Mouse (Mus musculus): ENCODE measurements at regions not wholly inside any gene's neighbourhood (a gene's known extent, or its start where the extent isn't known, plus 50 kb on each side); places are given as distances from the start of the nearest gene placed in this dataset.

- TF ChIP-seq CTCF (IDR thresholded peaks at IDR 0.05) (no peak), EP300 (IDR thresholded peaks at IDR 0.05; ENCODE audit: insufficient read depth, low read depth, low read length) (no peak), POLR2A (IDR thresholded peaks at IDR 0.05; ENCODE audit: insufficient read depth, low read depth, low read length) (no peak)
- Histone ChIP-seq H3K36me3 (ENCODE audit: control insufficient read depth, insufficient read depth, low read length) (no peaks in the 10 kb centered on the region), H3K9ac (ENCODE audit: low read depth, low read length) (no peak overlapping the region), H3K79me2 (replicated peaks; ENCODE audit: control insufficient read depth, insufficient read depth, low read length) (no peaks in the 10 kb centered on the region), H3K27me3 (ENCODE audit: control insufficient read depth, insufficient read depth, low read length) (no peaks in the 10 kb centered on the region), H3K4me3 (no peak overlapping the region), H3K4me1 (ENCODE audit: control insufficient read depth, insufficient read depth, low read length) (no peaks in the 10 kb centered on the region), H3K27ac (no peak overlapping the region)
- 86% methylated on average over 3 of the region's 3 CpGs for WGBS
- intact Hi-C loops (cut with DNase I) = no loop called here
- no peak for DNase-seq
Measured at GRCm38 (mm10) chr5:28873600-28874265, 322.1 kb upstream of the Rnf32 start.

GRCm38 (mm10) chr5:28859604-28860371 is 336.0 kb upstream of the Rnf32 start:
- TF ChIP-seq POLR2A (IDR thresholded peaks at IDR 0.05; ENCODE audit: insufficient read depth, low read depth, low read length) (no peak), EP300 (IDR thresholded peaks at IDR 0.05; ENCODE audit: insufficient read depth, low read depth, low read length) (no peak), CTCF (IDR thresholded peaks at IDR 0.05) (no peak)
- H3K4me1 ChIP-seq (ENCODE audit: control insufficient read depth, insufficient read depth, low read length) = no peaks in the 10 kb centered on the region
- no peak for DNase-seq
- H3K9ac ChIP-seq (ENCODE audit: low read depth, low read length) = no peak overlapping the region
- WGBS = 69% methylated on average over 9 of the region's 9 CpGs
- H3K4me3 ChIP-seq = no peak overlapping the region
- no peaks in the 10 kb centered on the region for H3K36me3 ChIP-seq (ENCODE audit: control insufficient read depth, insufficient read depth, low read length)
- H3K27me3 ChIP-seq (ENCODE audit: control insufficient read depth, insufficient read depth, low read length) = no peaks in the 10 kb centered on the region
- H3K79me2 ChIP-seq (replicated peaks; ENCODE audit: control insufficient read depth, insufficient read depth, low read length) = no peaks in the 10 kb centered on the region
- H3K27ac ChIP-seq = no peak overlapping the region
- intact Hi-C loops (cut with DNase I) = no loop called here

GRCm38 (mm10) chr5:28838141-28838925 is 357.5 kb upstream of the Rnf32 start:
- Histone ChIP-seq H3K9ac (ENCODE audit: low read depth, low read length) (no peak overlapping the region), H3K4me1 (ENCODE audit: control insufficient read depth, insufficient read depth, low read length) (no peaks in the 10 kb centered on the region), H3K36me3 (ENCODE audit: control insufficient read depth, insufficient read depth, low read length) (no peaks in the 10 kb centered on the region), H3K79me2 (replicated peaks; ENCODE audit: control insufficient read depth, insufficient read depth, low read length) (no peaks in the 10 kb centered on the region), H3K27me3 (ENCODE audit: control insufficient read depth, insufficient read depth, low read length) (no peaks in the 10 kb centered on the region), H3K4me3 (no peak overlapping the region), H3K27ac (no peak overlapping the region)
- intact Hi-C loops (cut with DNase I) = no loop called here
- DNase-seq = no peak
- WGBS = 74% methylated on average over 12 of the region's 12 CpGs
- TF ChIP-seq CTCF (IDR thresholded peaks at IDR 0.05) (no peak), EP300 (IDR thresholded peaks at IDR 0.05; ENCODE audit: insufficient read depth, low read depth, low read length) (no peak), POLR2A (IDR thresholded peaks at IDR 0.05; ENCODE audit: insufficient read depth, low read depth, low read length) (no peak)

GRCm38 (mm10) chr5:28819091-28819490 is 352.0 kb upstream of the Shh start:
- no peak for TF ChIP-seq EP300 (IDR thresholded peaks at IDR 0.05; ENCODE audit: insufficient read depth, low read depth, low read length)
- no peak for TF ChIP-seq POLR2A (IDR thresholded peaks at IDR 0.05; ENCODE audit: insufficient read depth, low read depth, low read length)
- no peak for TF ChIP-seq CTCF (IDR thresholded peaks at IDR 0.05)
- intact Hi-C loops (cut with DNase I) = no loop called here
- no peaks in the 10 kb centered on the region for H3K4me1 ChIP-seq (ENCODE audit: control insufficient read depth, insufficient read depth, low read length)
- no peak overlapping the region for H3K4me3 ChIP-seq
- DNase-seq = no peak
- no peaks in the 10 kb centered on the region for H3K36me3 ChIP-seq (ENCODE audit: control insufficient read depth, insufficient read depth, low read length)
- H3K79me2 ChIP-seq (replicated peaks; ENCODE audit: control insufficient read depth, insufficient read depth, low read length) = no peaks in the 10 kb centered on the region
- H3K27ac ChIP-seq = no peak overlapping the region
- no peaks in the 10 kb centered on the region for H3K27me3 ChIP-seq (ENCODE audit: control insufficient read depth, insufficient read depth, low read length)
- 87% methylated on average over 5 of the region's 5 CpGs for WGBS
- no peak overlapping the region for H3K9ac ChIP-seq (ENCODE audit: low read depth, low read length)

GRCm38 (mm10) chr5:28807950-28808349 is 340.9 kb upstream of the Shh start:
- Histone ChIP-seq H3K9ac (ENCODE audit: low read depth, low read length) (no peak overlapping the region), H3K27ac (no peak overlapping the region), H3K4me1 (ENCODE audit: control insufficient read depth, insufficient read depth, low read length) (no peaks in the 10 kb centered on the region), H3K27me3 (ENCODE audit: control insufficient read depth, insufficient read depth, low read length) (no peaks in the 10 kb centered on the region), H3K36me3 (ENCODE audit: control insufficient read depth, insufficient read depth, low read length) (no peaks in the 10 kb centered on the region), H3K79me2 (replicated peaks; ENCODE audit: control insufficient read depth, insufficient read depth, low read length) (no peaks in the 10 kb centered on the region), H3K4me3 (no peak overlapping the region)
- 42% methylated on average over 5 of the region's 5 CpGs for WGBS
- intact Hi-C loops (cut with DNase I) = no loop called here
- TF ChIP-seq POLR2A (IDR thresholded peaks at IDR 0.05; ENCODE audit: insufficient read depth, low read depth, low read length) = no peak
- no peak for TF ChIP-seq EP300 (IDR thresholded peaks at IDR 0.05; ENCODE audit: insufficient read depth, low read depth, low read length)
- TF ChIP-seq CTCF (IDR thresholded peaks at IDR 0.05) = no peak
- no peak for DNase-seq

All from heart, adult 2 months (tissue).